Mouse (Mus musculus): ENCODE measurements at regions not wholly inside any gene's neighbourhood (a gene's known extent, or its start where the extent isn't known, plus 50 kb on each side); places are given as distances from the start of the nearest gene placed in this dataset.

DNA sequence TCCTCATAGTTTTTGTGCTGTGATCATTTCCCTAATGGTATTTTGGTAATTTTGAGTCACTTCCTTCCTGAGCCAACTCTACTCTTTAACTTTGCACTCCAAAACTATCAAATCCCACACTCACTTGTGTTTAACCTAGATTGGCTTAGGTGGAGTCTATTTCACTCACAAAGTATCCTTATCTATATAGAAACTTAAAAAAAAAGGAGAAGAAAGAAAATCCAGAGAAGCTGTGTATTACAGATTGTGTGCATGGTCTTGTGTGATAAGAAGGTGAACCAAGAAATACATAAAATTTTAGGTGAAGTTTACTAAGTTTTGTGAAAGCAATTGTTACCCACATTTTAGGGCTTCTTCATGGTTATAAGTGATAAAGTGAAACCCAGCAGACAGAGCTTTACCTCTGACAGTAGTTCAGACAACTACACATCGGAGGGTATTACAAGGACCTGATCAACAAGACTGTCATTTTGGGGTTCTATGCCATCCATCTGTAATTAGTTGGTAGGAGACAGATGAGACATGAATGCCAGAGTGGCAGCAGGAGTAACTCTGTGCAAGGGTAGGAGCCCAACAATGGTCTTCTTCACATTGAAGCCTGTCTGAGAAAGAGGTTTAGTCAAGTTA lies 350.0 kb downstream of the Ccser2 start:
- no peak for DNase-seq

DNA sequence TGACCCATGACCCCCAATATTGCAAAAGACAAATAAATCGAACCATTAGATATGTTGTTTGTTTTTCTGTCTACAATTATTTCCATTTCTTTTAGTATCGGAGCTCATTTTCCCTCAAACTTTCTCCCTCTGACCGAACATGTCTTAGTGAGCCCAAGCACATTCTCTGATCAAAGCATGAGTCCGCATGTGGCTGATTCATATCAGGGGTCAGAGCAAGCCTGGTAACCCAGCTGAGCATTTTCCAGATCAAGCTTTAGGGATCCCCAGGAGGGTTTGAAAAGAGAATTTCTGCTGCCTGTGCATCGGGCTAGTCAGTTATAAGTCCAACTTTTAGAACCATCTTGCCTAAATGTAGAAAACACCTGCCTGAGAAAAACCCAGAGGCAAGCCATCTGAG lies 350.6 kb downstream of the Ccser2 start:
- no peak for DNase-seq

DNA sequence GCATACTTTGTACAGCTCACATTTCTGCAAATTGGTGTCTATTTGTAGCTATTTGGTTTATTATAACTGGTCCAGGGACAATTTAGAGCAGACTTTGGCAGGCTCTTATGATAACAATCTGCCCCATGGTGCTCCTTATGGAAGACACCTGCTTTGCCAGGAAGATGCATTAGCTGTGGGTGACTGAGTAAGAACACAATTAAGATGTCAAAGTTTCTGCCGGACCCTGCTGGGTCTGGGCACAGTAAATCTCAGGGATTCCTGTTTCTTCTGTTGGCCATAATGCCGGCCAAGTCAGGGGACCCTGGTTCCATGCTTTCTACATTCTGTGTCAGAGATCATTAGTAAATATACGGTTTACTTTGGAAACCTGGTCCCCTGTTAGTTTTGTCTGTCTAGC lies 353.7 kb downstream of the Ccser2 start:
- no peak for DNase-seq

DNA sequence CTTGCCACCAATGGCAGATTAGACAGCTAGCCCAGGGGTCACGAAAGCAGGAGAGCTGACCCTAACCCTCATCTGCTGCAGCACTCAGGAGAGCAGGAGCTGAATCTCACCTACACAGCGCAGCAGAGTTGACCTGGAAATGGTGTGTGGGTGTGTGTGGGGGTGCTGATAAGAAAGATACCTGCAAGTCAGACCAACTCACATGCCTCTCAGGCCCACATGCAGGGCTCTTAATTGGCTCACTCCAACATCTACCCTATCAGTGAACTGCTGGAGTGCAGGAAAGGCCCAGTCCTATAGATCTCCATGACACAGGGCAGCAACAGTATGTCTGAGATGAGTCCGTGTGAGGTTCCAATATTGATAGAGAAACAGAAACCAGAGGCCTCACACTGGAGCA lies 355.7 kb downstream of the Ccser2 start:
- no peak for DNase-seq

DNA sequence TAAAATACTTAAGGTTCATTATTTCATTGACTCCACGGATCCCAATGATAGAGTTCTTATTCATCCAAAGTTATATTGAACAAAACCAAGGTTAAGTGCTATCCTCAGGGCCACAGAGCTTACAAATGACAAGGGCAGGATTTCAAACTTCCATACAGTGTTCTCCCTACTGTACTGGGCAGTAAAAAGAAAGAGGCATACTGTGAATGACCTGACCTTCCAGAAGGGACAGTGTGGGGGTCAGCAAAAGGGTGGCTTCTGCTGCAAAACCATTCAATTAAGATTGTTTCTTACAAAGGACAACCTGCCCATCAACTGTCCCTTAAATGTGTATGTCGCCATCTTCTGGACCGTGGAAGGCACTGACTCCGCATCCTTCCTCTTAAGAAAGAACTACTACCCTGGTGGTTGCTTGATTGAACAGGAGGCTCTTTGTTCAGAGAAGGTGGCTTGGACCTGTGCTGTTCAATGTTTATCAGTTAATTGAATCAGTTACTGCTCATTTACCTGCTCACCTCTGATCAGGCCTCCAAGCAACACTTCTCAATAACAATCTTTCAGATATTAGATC lies 384.4 kb downstream of the Ccser2 start:
- DNase-seq: peak; percentile 3

DNA sequence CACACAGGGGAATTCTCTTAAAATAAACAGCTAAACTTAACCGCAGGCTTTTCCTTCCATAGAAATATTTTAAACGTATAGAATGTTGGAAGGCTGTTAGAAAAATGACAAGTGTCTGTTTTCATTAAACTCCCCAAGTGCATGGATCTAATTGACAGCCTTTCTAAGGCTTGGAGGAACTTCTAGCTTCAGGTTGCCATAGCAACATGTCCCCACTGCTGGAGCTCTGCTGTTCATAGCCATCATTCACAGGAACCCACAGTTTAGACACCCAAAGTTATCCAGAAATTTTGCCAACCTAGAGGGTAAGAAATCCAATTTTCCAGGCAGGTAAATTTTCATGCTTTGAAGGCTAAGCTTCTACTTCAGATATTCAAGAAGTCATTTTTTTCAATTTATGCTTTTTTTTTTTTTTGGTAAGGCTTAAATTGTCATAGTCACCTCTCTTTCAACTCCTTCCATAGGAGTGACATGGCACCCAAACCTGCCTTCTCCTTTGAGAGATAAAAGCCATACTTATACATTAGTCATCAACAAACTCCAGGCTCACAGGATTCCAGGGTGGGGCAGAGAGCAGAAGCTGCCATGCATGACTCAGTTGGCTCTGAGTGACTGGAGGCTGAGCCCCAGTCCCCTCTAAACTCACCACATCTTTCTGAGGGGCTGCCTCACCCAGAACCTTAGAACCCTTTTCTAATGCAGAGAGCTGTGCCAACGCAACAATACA lies 385.1 kb downstream of the Ccser2 start:
- DNase-seq: no peak

DNA sequence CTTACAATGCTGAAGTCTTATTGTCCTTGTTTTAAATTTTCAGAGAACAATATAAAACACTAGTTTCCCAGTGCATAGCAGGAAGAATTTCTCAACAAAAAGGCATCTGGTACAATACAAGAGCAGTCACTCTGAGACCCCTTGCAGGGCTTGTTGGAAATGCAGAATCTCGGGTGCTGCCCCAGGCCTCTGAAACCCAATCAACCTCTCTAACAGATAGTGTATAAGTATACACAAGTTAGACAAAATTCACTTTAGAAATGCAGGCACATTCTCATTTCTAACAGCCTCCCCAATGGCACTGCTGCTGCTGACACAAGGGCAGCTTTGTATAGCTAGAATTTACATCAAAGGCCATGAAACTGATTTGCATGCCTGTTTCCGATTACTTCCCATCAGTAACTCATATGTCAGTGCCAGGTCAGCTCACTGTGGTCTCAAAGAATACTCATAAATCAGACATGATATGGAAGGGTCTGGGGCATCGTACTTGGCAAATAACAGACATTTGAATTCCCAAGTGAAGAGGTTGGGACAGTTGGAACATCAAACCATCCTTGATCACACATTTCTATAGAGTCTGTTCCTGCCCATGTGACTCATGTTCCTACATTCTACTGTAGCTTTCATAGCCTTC lies 405.2 kb downstream of the Ccser2 start:
- DNase-seq: no peak

DNA sequence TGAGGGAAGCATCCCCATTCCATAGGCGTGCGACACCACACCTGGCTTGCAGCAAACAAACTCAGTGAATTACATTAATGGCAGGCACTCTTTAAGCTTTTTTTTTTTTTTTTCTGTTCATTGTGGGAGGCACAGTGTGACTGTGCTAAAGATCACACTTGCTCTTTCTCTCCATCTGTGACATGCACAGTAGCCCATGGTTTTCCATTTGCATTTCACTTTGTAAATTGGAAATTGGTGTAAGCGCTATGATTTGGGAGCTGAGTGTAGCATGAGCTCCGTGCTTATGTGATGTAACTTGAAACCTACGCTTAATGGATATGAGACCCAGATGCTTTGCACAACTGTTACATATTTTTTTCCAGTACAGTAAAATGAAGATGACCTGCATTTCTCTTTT lies 431.2 kb downstream of the Ccser2 start:
- DNase-seq: no peak

DNA sequence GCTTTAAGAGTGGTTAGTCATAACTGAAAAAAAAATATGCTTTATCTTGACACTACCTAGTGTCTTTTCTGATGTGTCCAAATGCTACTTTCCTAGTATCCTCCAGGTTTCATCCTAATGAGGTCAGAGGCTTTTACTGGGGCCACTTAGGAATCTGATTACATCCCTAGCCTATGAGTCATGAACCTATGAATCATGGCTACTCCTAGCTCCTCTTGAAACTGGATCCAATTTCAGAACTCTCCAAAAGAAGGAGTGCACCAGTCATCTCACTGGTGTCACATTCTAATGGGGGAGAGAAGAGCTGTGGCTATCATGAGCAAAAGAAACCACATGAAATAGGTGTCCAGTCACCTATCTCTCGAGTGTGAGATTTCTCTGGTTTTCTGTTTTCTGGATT lies 432.6 kb downstream of the 4930474N05Rik start:
- no peak for DNase-seq

DNA sequence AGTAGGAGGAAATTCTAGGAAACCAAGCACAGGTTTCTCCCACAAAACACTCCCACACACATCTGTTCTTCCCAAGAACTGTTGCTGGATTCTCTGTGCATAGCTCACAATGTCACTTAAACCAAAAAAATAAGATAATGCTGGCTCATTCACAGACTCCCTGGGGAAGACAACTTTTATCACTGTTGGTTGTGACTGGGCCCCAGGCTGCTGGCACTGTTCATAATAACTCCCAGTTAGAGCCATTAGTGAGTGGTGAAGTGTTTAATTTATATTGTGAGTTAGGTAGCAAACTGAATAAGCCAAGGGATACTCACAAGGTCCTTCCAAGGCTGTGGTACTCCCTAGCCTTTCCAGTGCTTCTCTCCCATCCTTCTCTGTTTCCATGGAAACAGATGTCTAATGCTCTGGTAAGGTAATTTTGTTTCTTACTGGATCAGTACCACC lies 430.9 kb downstream of the 4930474N05Rik start:
- DNase-seq: no peak

DNA sequence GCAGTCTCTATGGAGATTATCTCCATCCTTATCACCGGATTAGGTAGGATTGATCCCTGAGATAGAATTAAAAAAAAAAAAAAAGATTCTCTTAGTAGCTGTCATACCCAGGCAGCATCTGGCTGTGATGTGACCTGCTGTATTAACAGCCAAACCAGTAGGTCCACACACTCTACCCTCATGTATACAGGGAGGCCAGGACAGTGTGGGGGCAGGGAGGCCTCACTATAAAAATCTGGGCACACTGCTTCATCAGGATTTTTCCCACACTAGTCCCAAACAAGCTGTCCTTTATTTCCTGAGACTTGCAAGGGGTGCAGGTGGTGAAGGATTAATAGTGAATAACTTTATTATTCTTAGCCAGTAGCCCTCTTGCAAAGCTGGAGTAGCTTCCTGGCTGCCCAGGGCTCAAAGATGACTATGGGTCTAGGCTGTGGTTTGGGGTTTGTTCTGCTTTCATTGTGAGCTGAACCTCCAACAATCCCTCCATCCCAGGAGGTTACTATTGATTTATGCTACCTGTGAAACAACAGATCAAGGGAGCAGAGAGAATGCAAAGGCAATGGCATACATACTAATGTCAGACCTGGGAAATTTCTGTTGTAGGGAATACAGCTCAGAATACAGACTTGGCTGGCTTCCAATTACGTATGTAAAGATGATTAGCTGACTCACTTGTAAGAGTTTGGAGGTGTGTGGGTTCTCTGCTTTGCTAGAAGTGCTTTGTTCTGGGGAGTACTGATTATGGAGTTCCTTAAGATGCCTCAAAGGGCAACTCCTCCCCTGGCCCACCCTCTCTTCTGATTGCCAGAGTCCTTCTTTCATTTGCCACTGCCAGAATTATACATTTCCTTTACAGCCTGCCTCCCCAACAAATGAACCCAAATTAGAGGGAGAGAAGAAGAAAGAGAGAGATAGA lies 407.6 kb downstream of the 4930474N05Rik start:
- no peak for DNase-seq

DNA sequence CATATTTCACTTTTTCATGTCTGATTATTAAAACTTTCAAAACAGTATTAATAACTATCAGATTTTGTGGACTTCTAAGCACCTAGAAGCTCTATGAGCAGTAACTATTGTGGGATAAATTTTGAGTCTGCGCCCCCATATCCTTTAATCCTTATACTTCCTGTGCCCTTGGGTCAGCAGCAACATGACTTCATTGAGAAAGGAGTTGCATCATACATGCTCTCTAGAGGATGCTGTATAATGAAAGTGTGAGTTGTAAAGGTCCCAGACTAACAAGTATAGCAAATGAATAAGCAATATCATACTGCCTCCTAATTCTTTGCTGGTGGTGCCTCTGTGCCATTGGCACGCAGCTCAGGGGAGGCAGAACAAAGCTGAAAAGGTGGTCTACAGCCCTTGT lies 404.6 kb downstream of the 4930474N05Rik start:
- DNase-seq: no peak

DNA sequence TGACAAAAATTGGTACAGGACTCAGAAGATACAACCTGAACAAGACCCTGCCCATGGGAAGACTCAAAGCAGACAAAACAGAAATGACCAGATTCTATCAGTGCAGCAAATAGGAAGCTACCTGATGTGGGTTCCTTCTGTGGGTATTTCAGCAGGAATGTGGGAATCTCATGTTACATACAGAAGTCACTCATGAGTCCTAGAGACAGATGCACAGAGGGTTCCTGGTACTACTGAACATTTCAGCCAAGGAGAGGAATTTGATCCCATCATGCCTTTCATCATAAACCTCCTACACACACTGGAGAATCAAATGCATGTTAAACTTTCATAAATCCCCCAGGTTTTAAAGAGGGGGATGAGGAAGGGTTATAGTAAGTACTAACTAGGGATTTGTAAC lies 390.8 kb downstream of the 4930474N05Rik start:
- DNase-seq: no peak

DNA sequence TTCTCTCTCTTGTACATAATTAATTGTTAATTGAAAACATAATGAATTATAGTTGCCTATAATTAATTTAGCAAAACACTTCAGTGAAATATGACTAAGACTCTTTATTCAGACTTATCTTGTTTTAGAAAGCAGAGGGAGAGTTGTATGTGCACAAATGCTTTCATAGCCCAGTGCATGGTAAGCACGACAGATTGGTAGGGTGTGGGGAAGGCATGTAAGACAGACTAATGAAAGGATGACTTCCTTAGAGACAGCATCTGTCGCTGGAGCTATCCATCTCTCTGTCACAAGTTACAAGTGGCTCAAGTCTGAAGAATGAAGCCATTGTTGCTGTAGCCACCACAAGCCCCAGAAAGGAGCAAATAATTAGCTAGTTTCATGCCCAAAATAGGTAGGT lies 376.9 kb downstream of the 4930474N05Rik start:
- no peak for DNase-seq

DNA sequence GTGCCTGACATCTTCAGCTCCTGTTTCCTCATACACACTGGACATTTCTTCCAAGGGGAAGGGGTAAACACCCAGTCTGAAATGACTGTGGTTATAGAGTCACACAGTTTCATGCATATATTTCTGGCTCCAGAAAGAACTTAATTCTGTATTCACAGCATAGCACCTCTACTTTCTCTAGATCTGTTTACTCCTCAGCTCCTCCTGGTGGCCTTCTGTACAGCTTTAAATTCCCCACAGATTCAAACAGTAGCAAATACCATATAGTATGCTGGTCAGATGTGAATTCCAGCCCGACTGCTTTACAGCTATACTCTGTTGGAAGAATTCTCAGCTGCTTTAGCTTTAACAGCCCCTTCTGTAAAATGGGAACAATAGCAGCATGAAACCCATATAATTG lies 375.6 kb downstream of the 4930474N05Rik start:
- DNase-seq: no peak

DNA sequence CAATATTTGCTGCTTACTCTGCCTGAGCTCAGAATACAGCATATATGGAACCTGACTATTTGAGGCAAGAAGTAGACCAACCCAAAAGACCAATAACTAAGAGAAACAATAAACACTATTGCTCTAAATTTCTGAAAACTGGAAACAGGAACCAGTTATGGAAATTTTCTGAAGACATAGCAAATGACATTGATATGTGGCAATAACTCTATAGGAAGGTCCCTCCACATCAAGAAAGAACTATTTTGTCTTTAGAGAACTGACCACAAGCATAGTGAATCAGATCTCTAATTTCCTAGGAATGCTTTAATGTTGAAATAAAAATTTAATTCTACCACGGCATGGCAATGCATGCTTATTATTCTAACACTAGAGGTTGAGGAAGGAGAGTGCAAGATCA lies 358.3 kb downstream of the 4930474N05Rik start:
- DNase-seq: no peak

DNA sequence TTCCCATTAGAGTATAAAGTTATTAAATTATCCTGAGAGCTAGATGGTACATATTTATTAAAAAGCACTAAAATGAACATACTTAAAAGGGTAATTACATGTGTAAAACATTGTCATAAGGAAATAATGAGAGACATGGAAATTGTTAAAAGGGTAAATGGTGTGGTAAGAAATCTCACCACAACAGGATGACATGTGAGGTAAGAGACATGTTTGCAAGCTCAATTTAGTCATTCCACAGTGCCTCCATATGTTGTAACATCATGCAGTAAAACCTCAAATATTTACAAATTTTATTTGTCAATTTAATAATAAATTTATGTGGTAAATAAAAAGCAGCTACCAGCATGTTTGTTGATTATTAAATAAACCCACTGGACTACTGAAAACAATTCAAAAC lies 355.4 kb downstream of the 4930474N05Rik start:
- no peak for DNase-seq

DNA sequence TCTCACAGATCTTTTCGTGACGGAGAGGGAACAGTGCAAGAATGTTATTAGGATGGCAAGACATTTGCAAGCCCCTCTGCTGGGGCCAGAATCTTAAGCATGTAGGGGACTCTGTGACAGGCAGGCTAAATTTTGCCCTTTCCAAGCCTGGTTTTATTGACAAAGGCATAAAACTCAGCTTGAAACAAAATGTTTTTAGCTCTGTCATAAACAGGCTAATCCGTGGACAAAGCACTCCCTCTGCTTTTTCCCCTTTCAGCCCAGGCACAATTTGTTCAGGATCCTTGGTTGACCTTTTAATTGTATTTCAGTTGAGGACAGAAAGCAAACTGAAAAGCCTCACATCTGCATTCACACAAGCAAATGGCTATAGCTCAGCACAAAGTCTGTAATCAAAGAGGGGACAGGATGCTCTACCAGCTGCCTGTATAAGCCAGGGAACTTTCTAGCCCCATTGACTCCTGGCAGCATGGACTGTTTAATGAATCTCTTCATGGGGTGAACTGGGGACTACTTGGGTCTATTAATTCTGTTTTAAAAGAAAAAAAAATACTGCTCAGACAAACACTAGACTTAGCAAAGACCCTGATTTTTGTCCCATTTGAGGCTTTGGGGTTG lies 320.0 kb downstream of the 4930474N05Rik start:
- DNase-seq: no peak

DNA sequence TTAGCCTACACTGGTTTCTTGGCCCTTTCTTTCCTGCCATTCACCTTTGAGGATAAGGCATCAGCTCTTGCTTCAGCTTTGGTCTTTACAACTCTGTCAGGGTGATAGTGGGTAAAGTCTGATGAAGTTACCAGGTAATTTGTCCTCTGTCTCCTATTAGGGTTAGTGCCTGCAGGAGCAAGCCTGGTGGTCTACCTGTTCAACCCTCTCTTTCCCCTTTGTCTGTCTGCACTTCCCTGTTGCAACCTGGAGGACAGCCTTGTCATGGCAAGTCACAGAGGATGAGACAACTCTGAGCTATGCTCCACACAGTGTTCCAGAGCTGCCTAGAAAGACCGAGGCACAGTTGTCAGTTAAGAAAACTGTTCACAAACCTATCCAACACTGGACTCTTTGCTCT lies 319.5 kb downstream of the 4930474N05Rik start:
- no peak for DNase-seq

All from adrenal gland, adult 8-10 months (tissue).